Mouse (Mus musculus) small intestine, adult 2 months (tissue): Measurements from ENCODE around the gene Dhrs11.

Experiments used
- CTCF ChIP-seq: fragments of 200-500 bp; IDR thresholded peaks from 2 replicates; pipeline ENCODE4 v1.5.1; 2012; ENCODE audit warnings: low read depth, mild to moderate bottlenecking, control low read depth, inconsistent platforms, low read length, moderate library complexity, mixed read lengths; ENCODE audit not compliant: insufficient replicate concordance, insufficient read length; ENCODE audit errors: extremely low read depth
- POLR2A ChIP-seq: fragments of 200-500 bp; IDR thresholded peaks from 2 replicates; pipeline ENCODE4 v1.6.1; 2012; ENCODE audit warnings: low read depth, mild to moderate bottlenecking, control low read depth, inconsistent platforms, low read length, moderate library complexity

DNA sequence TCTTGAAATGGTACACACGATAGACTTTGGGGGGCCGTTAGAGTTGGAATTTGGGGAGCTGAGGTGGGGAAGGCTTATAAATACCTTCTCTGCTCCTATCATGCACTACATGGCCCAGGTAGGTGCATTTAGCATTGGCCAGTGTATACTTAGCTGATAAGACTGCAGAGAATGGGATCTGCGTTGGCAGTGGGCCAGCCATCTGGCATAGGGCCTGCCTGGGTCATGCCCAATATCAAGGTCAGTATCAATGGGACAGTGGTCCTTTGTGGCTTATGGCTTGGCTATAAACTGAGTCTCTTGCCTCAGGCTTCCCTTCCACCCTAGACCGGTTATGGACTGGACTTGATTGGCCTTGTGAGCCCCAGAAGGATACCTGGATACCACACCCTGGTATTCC lies 24.4 kb downstream of the Dhrs11 start:
- TF ChIP-seq CTCF, result no peak
- no peak for TF ChIP-seq POLR2A
